Mouse (Mus musculus): ENCODE data around the gene Arcn1. TPM values are rescaled to one million over a fixed set of nuclear protein-coding genes. Genes with fewer than 3 reads are reported as not detected.

The Arcn1 gene
- polyA plus RNA-seq, 1 experiment from 2014 or later = 150 TPM

GRCm38 (mm10) chr9:44715705-44716362 lies 51.8 kb downstream of the Arcn1 start:
- Histone ChIP-seq H3K4me2 (ENCODE audit: low read length) (no peak overlapping the region), H3K36me3 (ENCODE audit: control insufficient read depth, insufficient read depth) (0 out of 2 replicates have a peak, but pooled peaks cover 4% of the 10 kb centered on the region), H3K4me3 (replicated peaks; ENCODE audit: low read length) (no peak overlapping the region), H3K4me1 (replicated peaks; ENCODE audit: control insufficient read depth, insufficient read depth, low read length) (peaks cover 29% of the 10 kb centered on the region), H3K27me3 (replicated peaks; ENCODE audit: control insufficient read depth, insufficient read depth, low read length) (no peaks in the 10 kb centered on the region), H3K9ac (replicated peaks; ENCODE audit: low read depth, low read length) (no peak overlapping the region), H3K27ac (ENCODE audit: low read length) (no peak overlapping the region), H3K9me3 (ENCODE audit: control insufficient read depth, low read length) (no peaks in the 10 kb centered on the region)
- 94% methylated on average over 29 of the region's 29 CpGs for WGBS
- ATAC-seq = no peak

GRCm38 (mm10) chr9:44715109-44715508 lies 52.5 kb downstream of the Arcn1 start:
- no peak overlapping the region for H3K4me2 ChIP-seq (ENCODE audit: low read length)
- H3K36me3 ChIP-seq (ENCODE audit: control insufficient read depth, insufficient read depth) = 0 out of 2 replicates have a peak, but pooled peaks cover 4% of the 10 kb centered on the region
- H3K9me3 ChIP-seq (ENCODE audit: control insufficient read depth, low read length) = no peaks in the 10 kb centered on the region
- WGBS = 78% methylated on average over 17 of the region's 17 CpGs
- H3K4me1 ChIP-seq (replicated peaks; ENCODE audit: control insufficient read depth, insufficient read depth, low read length) = peaks cover 22% of the 10 kb centered on the region
- H3K27me3 ChIP-seq (replicated peaks; ENCODE audit: control insufficient read depth, insufficient read depth, low read length) = no peaks in the 10 kb centered on the region
- no peak overlapping the region for H3K4me3 ChIP-seq (replicated peaks; ENCODE audit: low read length)
- H3K27ac ChIP-seq (ENCODE audit: low read length) = no peak overlapping the region
- ATAC-seq = no peak
- H3K9ac ChIP-seq (replicated peaks; ENCODE audit: low read depth, low read length) = no peak overlapping the region

GRCm38 (mm10) chr9:44713574-44713973 lies 54.1 kb downstream of the Arcn1 start:
- no peak overlapping the region for H3K4me3 ChIP-seq (replicated peaks; ENCODE audit: low read length)
- no peak overlapping the region for H3K9ac ChIP-seq (replicated peaks; ENCODE audit: low read depth, low read length)
- H3K4me1 ChIP-seq (replicated peaks; ENCODE audit: control insufficient read depth, insufficient read depth, low read length) = peaks cover 18% of the 10 kb centered on the region
- 80% methylated on average over 2 of the region's 2 CpGs for WGBS
- H3K36me3 ChIP-seq (ENCODE audit: control insufficient read depth, insufficient read depth) = 0 out of 2 replicates have a peak, but pooled peaks cover 4% of the 10 kb centered on the region
- ATAC-seq = no peak
- no peak overlapping the region for H3K27ac ChIP-seq (ENCODE audit: low read length)
- H3K9me3 ChIP-seq (ENCODE audit: control insufficient read depth, low read length) = no peaks in the 10 kb centered on the region
- no peak overlapping the region for H3K4me2 ChIP-seq (ENCODE audit: low read length)
- H3K27me3 ChIP-seq (replicated peaks; ENCODE audit: control insufficient read depth, insufficient read depth, low read length) = no peaks in the 10 kb centered on the region

- no peak overlapping the region for H3K4me3 ChIP-seq (replicated peaks; ENCODE audit: low read length)
- H3K4me1 ChIP-seq (replicated peaks; ENCODE audit: control insufficient read depth, insufficient read depth, low read length) = peaks cover 18% of the 10 kb centered on the region
- no peak for ATAC-seq
- H3K27me3 ChIP-seq (replicated peaks; ENCODE audit: control insufficient read depth, insufficient read depth, low read length) = no peaks in the 10 kb centered on the region
- no peak overlapping the region for H3K9ac ChIP-seq (replicated peaks; ENCODE audit: low read depth, low read length)
- H3K36me3 ChIP-seq (ENCODE audit: control insufficient read depth, insufficient read depth) = 0 out of 2 replicates have a peak, but pooled peaks cover 4% of the 10 kb centered on the region
- no peaks in the 10 kb centered on the region for H3K9me3 ChIP-seq (ENCODE audit: control insufficient read depth, low read length)
- no peak overlapping the region for H3K27ac ChIP-seq (ENCODE audit: low read length)
- 87% methylated on average over 6 of the region's 6 CpGs for WGBS
- H3K4me2 ChIP-seq (ENCODE audit: low read length) = no peak overlapping the region
These were observed 54.6 kb downstream of the Arcn1 start for GRCm38 (mm10) chr9:44713080-44713479.

GRCm38 (mm10) chr9:44711602-44712001 lies 56.0 kb downstream of the Arcn1 start:
- ATAC-seq = no peak
- Histone ChIP-seq H3K4me3 (replicated peaks; ENCODE audit: low read length) (no peak overlapping the region), H3K9me3 (ENCODE audit: control insufficient read depth, low read length) (no peaks in the 10 kb centered on the region), H3K4me1 (replicated peaks; ENCODE audit: control insufficient read depth, insufficient read depth, low read length) (peaks cover 18% of the 10 kb centered on the region), H3K9ac (replicated peaks; ENCODE audit: low read depth, low read length) (no peak overlapping the region), H3K27me3 (replicated peaks; ENCODE audit: control insufficient read depth, insufficient read depth, low read length) (no peaks in the 10 kb centered on the region), H3K36me3 (ENCODE audit: control insufficient read depth, insufficient read depth) (0 out of 2 replicates have a peak, but pooled peaks cover 4% of the 10 kb centered on the region), H3K27ac (ENCODE audit: low read length) (no peak overlapping the region), H3K4me2 (ENCODE audit: low read length) (no peak overlapping the region)
- 67% methylated on average over 17 of the region's 17 CpGs for WGBS

- Histone ChIP-seq H3K9ac (replicated peaks; ENCODE audit: low read depth, low read length) (no peak overlapping the region), H3K27me3 (replicated peaks; ENCODE audit: control insufficient read depth, insufficient read depth, low read length) (no peaks in the 10 kb centered on the region), H3K36me3 (ENCODE audit: control insufficient read depth, insufficient read depth) (0 out of 2 replicates have a peak, but pooled peaks cover 3% of the 10 kb centered on the region), H3K27ac (ENCODE audit: low read length) (no peak overlapping the region), H3K9me3 (ENCODE audit: control insufficient read depth, low read length) (no peaks in the 10 kb centered on the region), H3K4me1 (replicated peaks; ENCODE audit: control insufficient read depth, insufficient read depth, low read length) (peaks cover 18% of the 10 kb centered on the region), H3K4me3 (replicated peaks; ENCODE audit: low read length) (no peak overlapping the region), H3K4me2 (ENCODE audit: low read length) (no peak overlapping the region)
- 73% methylated on average over 5 of the region's 5 CpGs for WGBS
- ATAC-seq = no peak
These were observed 57.4 kb downstream of the Arcn1 start for GRCm38 (mm10) chr9:44710213-44710612.

- no peak for ATAC-seq
These were observed 58.0 kb downstream of the Arcn1 start for GRCm38 (mm10) chr9:44709600-44709999.

GRCm38 (mm10) chr9:44708925-44709324 lies 58.7 kb downstream of the Arcn1 start:
- no peaks in the 10 kb centered on the region for H3K36me3 ChIP-seq (ENCODE audit: control insufficient read depth, insufficient read depth)
- H3K4me2 ChIP-seq (ENCODE audit: low read length) = peak overlapping the region; percentile 57
- H3K4me1 ChIP-seq (replicated peaks; ENCODE audit: control insufficient read depth, insufficient read depth, low read length) = peaks cover 18% of the 10 kb centered on the region
- H3K4me3 ChIP-seq (replicated peaks; ENCODE audit: low read length) = peak overlapping the region; percentile 34; the same call in 1 of the 2 replicates
- no peak overlapping the region for H3K27ac ChIP-seq (ENCODE audit: low read length)
- no peak overlapping the region for H3K9ac ChIP-seq (replicated peaks; ENCODE audit: low read depth, low read length)
- ATAC-seq = peak; percentile 27; the same call in 1 of the 2 replicates
- no peaks in the 10 kb centered on the region for H3K9me3 ChIP-seq (ENCODE audit: control insufficient read depth, low read length)
- 12% methylated on average over 6 of the region's 6 CpGs for WGBS
- no peaks in the 10 kb centered on the region for H3K27me3 ChIP-seq (replicated peaks; ENCODE audit: control insufficient read depth, insufficient read depth, low read length)

More at GRCm38 (mm10) chr9:44709600-44709999, 58.0 kb downstream of the Arcn1 start:
- Histone ChIP-seq H3K4me2 (ENCODE audit: low read length) (no peak overlapping the region), H3K4me1 (replicated peaks; ENCODE audit: control insufficient read depth, insufficient read depth, low read length) (peaks cover 18% of the 10 kb centered on the region), H3K27ac (ENCODE audit: low read length) (no peak overlapping the region), H3K36me3 (ENCODE audit: control insufficient read depth, insufficient read depth) (no peaks in the 10 kb centered on the region), H3K9ac (replicated peaks; ENCODE audit: low read depth, low read length) (no peak overlapping the region), H3K9me3 (ENCODE audit: control insufficient read depth, low read length) (no peaks in the 10 kb centered on the region), H3K4me3 (replicated peaks; ENCODE audit: low read length) (no peak overlapping the region), H3K27me3 (replicated peaks; ENCODE audit: control insufficient read depth, insufficient read depth, low read length) (no peaks in the 10 kb centered on the region)
- 47% methylated on average over 2 of the region's 2 CpGs for WGBS

- H3K4me2 ChIP-seq (ENCODE audit: low read length) = peak overlapping the region; percentile 57
- H3K27me3 ChIP-seq (replicated peaks; ENCODE audit: control insufficient read depth, insufficient read depth, low read length) = no peaks in the 10 kb centered on the region
- peak; percentile 67 for ATAC-seq
- peaks cover 18% of the 10 kb centered on the region for H3K4me1 ChIP-seq (replicated peaks; ENCODE audit: control insufficient read depth, insufficient read depth, low read length)
- H3K9me3 ChIP-seq (ENCODE audit: control insufficient read depth, low read length) = no peaks in the 10 kb centered on the region
- peak overlapping the region; percentile 34 for H3K4me3 ChIP-seq (replicated peaks; ENCODE audit: low read length)
- no peak overlapping the region for H3K27ac ChIP-seq (ENCODE audit: low read length)
- H3K36me3 ChIP-seq (ENCODE audit: control insufficient read depth, insufficient read depth) = no peaks in the 10 kb centered on the region
- WGBS = 3% methylated on average over 21 of the region's 24 CpGs
- peak overlapping the region; percentile 45 for H3K9ac ChIP-seq (replicated peaks; ENCODE audit: low read depth, low read length)
These were observed 59.2 kb downstream of the Arcn1 start for GRCm38 (mm10) chr9:44708429-44708765.

All from forebrain, embryonic 16.5 days (tissue).